Comparison of ENCODE assay signal across 12 mouse cellular contexts in genomic region chr12:71467820-71468219, GRCm38 (mm10).
"Had no signal": no experiment of that assay in that cellular context is flagged by ENCODE, and none has a peak within 500 bp of the region (broad histone marks: within the 10 kb centered on the region; RNA-seq: fewer than 3 reads in every experiment).

No protein-coding gene starts in this region.

- H3K9ac ChIP-seq: limb, embryonic 15.5 days; liver, embryonic 12.5 days; lung, embryonic 14.5 days; midbrain, embryonic 12.5 days had no signal

- ATAC-seq: liver, embryonic 12.5 days; midbrain, embryonic 16.5 days had no signal

- H3K36me3 ChIP-seq: limb, embryonic 15.5 days; liver, embryonic 12.5 days; midbrain, embryonic 12.5 days had no signal

- H3K4me1 ChIP-seq: liver, embryonic 12.5 days had no signal

- H3K27me3 ChIP-seq: limb, embryonic 15.5 days; liver, embryonic 12.5 days; midbrain, embryonic 12.5 days had no signal

- DNase-seq: kidney, adult 18-20 months; kidney, postnatal 36 days; layer of hippocampus, adult 9-11 months; layer of hippocampus, postnatal 36 days; lung, embryonic 14.5 days; right cerebral cortex, postnatal 14 days; thymus, adult 18-20 months; thymus, postnatal 14 days had no signal

- H3K4me2 ChIP-seq: limb, embryonic 15.5 days; liver, embryonic 12.5 days; lung, embryonic 14.5 days; midbrain, embryonic 12.5 days had no signal

- H3K27ac ChIP-seq: liver, embryonic 12.5 days; midbrain, embryonic 12.5 days had no signal

- H3K4me3 ChIP-seq: limb, embryonic 15.5 days; liver, embryonic 12.5 days; midbrain, embryonic 12.5 days had no signal

- H3K9me3 ChIP-seq: limb, embryonic 15.5 days; liver, embryonic 12.5 days; midbrain, embryonic 12.5 days had no signal
